Mouse (Mus musculus) adrenal gland, adult 18-20 months (tissue): ENCODE measurements at regions not wholly inside any gene's neighbourhood (a gene's known extent, or its start where the extent isn't known, plus 50 kb on each side); places are given as distances from the start of the nearest gene placed in this dataset.
"Not testable (repeated sequence)": the region's sequence is repeated elsewhere in the genome, so short reads cannot be mapped to it uniquely, and the experiment has no call there.

ENCODE experiments used
- DNase-seq, 2 experiments: peaks; one replicate each; pipeline ENCODE4 v3.0.0; 2021 to 2022; ENCODE audit warnings: low spot score in 2 of 2

DNA sequence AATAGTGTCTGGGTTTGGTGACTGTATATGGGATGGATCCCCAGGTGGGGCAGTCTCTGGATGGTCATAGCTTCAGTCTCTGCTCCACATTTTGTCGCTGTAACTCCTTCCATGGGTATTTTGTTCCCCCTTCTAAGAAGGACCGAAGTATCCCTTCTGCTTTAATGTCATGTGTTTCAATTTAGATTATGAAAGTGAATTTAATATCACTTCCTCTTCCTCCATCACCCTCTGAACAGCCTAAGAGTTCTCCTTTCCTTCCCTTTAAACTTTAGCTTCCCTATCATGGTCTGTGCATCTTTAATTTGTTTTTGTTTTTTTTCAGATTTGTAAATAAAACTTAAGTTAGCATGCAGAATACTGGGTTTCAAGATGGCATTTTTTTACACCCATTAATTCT is 211.0 kb upstream of the Phyhipl start:
- DNase-seq = no peak

DNA sequence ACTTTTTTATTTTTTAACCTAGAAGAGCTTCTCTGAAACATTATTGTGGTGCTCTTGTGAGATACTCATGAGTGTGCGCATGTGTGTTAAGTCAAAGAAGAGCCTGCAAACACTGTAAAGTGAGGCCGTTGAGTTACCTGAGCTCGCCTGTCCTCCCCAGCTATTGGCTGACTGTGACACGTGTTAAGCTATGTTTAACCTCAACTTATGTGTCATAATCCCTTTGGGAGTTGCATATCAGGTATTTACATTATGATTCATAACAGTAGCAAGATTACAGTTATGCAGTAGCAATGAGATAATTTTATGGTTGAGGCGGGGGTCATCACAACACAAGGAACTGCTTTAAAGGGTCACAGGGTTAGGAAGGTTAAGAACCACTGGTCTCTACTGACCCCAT is 208.9 kb upstream of the Phyhipl start:
- DNase-seq = no peak

DNA sequence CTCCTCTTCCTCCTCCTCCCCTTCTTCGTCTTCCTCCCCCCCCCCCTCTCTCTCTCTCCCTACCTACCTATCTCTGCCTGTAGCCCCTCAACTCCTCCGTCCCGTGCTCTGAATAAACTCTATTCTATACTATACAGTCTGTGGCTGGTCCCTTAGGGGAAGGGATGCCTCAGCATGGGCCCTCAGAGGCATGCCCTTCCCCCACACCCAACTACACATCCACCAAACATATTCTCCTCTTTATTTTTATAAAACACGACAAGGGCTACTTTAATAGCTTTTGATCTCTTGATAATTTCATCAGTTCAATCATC is 206.2 kb upstream of the Phyhipl start:
- no peak for DNase-seq

DNA sequence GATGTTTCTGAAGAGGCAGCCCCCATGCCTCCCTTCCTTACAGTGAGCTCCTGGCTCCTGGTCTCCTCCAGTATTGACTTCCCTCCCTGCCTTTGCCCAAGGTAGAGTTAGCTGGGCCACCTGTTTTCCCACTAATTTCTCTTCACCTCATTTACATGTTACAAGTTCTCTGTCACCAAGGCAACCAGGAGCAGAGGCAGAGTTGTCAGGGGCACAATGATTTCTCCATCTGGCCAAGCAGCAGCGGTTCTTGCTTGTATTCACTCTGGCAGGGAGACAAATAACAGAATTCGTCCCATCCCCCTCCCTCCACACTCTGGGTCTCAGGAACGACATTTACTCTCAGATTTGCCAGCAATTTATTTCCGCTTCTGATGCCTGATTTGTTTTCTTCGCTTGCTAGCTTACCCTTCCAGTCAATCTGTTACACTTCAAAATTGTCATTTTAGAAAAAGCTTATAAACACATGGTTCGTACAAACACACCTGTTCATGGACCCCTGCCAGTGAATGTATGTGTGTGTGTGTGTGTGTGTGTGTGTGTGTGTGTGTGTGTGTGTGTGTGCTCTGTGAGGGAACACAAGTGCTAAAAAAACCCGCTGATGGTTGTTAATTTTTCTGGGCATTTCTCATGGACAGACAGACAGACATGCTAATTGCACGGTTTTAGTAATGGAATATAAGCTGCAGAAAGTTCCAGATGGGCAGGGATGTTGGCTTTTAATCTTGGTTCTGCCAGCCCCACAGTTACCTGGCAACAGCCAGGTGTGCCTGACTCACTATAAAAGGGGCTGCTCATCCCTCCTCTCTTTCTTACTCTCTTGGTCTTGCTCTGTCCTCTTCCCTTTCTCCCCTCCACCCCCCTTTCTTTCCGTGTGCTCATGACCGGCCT is 205.6 kb upstream of the Phyhipl start:
- DNase-seq = no peak

DNA sequence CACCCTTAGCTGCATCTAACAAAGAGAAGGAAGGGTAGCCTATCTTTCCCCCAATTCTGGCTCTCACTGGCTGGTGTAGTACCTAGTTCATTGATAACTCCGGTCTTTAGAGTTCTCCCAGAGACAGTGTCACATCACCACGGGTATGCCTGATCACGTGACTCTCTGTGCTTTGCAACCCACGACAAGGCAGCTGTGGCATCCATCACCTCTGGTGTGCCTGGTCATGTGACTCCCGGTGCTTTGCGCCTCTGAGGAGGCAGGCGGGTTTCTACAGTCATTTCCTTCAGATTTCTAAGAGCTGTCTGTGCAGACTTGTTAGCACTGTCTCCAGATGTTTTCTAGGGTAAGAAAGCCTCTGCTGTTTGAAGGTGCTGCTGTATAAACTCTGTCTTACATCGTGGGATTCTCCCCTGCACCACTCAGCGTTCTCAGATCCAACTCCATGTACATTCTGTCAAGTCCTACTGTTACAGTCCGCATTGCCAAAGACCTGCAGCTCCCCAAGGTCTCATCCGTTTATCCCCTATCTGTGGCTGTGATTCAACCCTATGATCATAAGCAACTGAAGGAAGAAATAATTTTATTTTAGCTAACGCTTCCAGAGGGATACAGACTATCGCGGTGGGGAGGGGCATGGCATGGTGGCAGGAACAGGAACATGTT is 201.5 kb upstream of the Phyhipl start:
- no peak for DNase-seq

DNA sequence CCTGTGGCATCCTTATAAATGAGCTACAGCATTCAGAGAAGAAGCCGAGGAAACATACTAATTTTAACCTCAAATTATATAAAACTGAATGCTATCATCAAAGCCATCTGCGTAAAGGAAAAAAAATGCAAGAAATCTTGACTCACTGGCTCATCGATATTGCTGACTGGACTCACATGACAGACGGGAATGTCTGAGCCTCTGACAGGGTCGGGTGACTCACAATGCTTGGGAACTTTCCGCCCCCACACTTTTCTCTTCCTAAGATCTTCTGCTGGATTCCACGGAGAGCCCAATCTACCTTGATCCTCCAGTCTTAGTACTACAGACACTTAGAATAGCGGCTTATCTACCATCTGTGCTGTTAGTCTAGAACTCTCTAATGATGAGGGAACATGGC is 200.2 kb upstream of the Phyhipl start:
- no peak for DNase-seq

DNA sequence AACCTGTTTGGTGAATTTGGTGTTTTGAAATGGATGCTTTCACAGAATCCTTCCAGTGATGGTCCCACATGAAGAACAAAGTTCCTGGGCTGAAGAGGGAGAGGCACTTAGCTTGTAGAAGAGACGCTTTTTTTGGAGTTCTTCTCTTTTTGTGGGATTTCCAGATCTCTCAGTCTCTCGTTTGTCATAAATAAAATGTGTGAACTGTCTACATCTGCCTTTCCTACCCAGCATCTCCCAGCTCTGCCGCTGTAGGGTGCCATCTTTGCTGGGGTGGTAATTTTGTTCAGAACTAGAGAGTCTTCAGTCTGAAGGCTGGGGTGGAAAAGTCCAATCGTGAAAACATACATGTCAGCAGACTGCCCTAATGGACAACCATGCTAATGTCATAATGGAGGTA is 197.8 kb upstream of the Phyhipl start:
- no peak for DNase-seq

DNA sequence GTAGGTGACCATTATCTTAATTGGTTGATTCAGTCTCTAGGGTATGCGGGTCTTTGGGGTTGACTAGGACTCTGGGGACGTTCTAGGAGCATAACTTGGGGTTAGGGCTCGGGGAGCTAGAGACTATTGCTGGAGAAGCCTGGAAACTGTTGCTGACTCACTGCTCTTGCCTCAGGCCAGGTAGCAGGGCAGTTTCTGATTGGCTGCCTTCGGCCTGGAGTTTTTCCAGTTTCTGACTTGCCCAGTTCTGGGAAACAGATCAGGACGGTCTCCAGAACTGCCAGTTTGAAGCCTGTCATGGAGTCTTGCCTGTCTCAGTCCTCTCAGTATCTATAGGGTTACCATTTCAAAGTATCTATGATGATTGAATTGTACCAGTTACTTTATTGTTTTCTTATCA is 192.4 kb upstream of the Phyhipl start:
- DNase-seq = no peak

DNA sequence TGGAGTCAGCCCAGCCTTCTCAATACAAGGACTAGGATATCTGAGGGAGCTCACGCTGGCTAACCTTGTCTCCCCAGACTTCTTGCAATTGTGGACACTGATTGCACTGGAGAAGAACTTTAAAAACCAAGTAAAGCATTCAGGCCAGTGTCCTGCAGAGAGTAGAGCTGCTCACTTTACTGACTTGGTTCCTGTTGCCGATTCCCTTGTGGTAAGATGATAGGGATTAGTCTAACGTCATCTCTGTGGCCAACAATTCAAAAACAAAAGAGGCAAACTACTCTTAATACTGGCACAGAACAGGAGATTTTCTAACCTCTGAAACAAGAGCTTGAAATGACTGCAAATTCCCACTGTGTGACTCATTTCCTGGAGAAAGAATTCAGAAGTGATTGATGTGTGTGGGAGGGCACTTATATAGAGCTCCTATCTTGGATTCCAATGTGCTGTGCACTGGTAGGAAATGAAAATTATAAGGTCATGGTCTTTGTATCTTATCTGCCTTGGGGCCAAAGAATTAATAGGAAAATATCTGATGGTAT is 191.6 kb upstream of the Phyhipl start:
- DNase-seq = no peak

DNA sequence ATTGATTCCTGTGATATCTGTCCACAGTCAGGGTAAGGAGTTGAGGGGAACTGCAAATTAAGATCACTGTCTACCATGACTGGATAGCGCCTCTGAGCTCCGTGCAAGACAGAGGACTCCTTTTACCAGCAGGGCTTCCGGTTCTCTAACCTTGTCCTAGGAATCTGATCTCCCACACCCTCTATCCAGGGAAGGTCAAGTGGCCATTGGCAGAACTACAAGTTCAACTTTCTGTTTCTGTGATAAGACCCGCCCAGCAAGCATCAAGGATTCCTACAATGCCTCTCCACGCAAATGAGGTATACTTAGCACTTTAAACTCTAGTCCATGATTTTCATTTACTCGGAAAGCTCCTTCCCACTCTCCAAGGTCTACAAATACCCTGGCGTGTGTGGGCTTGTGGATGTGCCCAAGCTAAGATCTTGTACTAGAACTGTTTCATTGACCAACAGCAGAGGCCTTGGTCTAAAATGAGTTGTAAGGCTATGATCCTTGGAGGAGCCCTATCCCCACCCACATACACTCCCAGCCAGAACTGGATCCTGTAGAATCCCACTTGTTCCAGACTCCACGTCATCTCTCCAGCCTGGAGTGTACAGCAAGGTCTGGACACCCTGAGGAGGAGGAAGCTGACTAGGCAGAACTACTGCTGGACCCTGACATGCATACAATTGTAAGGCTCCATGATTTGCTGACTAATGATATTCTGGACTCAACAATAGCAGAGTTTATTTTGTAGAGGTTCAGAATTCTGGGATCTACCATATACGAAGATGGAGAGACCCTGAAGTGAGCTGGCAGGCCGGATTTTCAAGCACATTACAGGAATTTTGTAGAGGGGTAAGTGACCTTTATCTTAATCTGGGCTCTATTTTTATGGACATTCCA is 190.8 kb upstream of the Phyhipl start:
- no peak for DNase-seq

DNA sequence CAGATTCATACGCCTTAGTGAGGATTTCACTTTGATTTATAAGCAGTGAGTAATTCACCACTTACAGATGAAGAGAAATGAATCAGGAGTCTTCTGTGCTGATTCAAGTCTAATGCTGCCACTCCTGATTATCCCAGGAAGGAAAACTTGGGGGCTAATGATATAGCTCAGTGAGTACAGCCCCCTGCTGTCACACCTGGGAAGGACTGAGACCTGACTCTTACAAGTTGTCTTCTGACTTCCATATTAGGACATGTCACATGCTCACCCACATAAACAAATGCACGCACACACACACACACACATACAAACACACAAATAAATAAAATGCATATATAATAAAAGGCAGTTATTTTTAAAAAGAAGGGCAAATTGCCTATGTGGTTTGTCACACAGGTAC is 188.1 kb upstream of the Phyhipl start:
- no peak for DNase-seq

DNA sequence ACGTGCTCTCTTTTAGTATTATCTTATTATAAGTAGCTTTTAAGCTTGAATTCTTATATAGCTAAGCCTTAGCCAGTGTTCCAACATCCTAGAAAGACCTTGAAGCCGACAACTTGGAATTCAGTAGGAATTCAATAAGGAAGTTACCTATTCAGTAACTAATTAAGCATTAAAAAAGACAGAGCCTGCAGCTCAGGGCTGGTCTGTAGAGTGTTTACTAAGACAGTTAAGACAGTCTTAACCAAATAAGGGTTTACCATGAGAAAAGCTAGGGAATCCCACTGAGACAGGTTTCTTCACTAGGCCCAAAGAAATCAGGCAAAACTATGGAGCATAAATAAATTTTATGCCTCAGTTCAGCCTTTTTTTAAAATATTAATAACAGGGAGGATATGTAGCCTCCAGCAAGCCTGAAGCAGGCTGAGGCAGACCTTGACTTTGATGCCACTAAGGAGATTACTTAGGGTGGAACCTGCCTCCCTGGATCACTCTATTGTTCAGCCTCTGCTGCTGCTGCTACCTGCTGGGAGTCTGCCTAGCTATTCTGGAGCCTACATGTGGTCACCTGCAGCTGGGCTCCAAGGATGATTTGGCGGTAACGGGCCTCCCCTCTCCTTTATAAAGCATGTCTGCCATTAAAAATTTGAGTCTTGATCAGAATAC is 186.5 kb upstream of the Phyhipl start:
- no peak for DNase-seq

DNA sequence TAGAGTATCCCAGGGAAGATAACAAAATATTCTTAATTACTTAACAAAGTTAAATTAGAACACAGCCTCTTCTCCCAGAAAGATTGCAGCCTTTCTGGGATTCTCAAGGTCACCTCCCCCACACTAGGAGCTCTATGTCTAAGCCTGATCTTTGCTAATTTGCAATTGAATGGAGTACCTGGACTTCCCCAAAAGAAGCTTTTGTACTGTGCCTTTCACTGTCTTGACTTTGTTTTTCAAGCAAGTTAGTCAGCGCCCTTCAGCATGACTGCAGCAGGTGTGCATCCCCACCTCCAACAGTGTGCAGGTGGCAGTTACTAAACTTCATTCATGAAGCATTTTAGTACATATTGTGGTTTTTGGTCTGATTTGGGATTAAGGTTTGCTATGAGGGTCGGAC is 185.4 kb upstream of the Phyhipl start:
- DNase-seq = not testable (repeated sequence)

DNA sequence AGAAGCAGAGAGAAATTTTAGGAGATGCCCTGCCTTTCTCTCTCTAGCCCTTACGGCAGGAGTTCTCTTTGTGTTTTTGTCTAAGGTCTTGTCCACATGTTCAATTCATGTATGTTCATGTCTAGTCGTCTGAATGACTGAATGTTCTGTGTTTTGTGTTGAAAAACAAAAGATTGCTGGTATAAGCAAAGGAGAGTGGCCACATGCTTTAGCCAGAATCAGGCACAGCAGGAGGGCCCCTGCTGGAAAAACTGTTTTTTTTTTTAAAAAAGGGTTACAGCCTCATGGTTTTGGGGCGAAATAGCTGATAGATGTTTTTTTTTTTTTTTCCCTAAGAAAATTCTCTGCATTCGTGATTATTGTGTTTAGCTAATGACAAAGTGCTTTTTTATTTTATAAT is 182.4 kb upstream of the Phyhipl start:
- DNase-seq = no peak

DNA sequence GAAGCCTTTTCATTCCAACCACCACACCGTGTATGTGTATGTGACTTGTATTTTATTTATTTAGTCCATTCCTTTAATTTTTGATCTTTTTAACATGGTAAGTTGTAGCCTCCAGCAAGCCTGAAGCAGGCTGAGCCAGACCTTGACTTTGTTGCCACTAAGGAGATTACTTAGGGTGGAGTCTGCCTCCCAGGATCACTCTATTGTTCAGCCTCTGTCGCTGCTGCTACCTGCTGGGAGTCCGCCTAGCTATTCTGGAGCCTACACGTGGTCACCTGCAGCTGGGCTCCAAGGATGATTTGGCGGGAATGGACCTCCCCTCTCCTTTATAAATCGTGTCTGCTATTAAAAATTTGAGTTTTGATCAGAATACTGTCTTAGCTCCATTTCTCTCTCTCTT is 181.6 kb upstream of the Phyhipl start:
- no peak for DNase-seq

DNA sequence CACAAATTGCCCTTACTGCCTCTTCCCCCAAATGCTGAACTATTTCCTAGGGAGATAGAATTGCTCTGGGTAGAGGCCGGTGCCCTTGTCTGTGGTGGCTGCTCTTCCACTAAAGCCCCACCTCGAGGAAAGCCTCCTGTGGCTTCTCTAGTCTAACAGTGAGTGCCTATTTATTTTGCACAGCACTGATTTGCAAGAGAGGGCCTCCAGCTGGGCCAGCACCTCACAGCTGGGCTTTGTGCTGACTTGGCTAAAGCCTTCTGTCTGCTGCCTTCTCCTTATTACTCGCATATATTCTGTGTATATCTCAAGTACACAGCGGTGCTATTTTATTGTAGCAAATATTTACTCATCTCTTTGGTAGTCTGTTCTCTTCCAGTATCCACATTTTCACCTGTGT is 176.9 kb upstream of the Phyhipl start:
- DNase-seq = no peak

DNA sequence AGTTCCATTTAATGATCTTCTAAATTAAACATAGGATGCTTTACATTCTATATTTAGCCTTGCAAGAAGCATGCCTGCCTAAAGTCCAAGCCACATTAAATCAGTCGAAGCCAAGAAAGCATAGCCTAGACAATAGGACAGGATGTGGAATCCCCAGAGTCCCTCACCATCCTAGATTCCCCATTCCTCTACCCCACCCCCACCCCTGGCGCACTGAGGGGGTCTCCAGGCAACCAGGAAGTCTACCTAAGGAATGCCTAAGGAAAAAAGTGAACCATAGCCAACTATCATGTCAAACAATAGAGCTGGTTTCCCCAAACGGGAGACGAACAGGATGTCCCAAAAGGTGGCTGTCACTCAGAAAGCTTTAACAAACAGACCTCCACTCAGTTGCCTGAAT is 172.5 kb upstream of the Phyhipl start:
- no peak for DNase-seq

DNA sequence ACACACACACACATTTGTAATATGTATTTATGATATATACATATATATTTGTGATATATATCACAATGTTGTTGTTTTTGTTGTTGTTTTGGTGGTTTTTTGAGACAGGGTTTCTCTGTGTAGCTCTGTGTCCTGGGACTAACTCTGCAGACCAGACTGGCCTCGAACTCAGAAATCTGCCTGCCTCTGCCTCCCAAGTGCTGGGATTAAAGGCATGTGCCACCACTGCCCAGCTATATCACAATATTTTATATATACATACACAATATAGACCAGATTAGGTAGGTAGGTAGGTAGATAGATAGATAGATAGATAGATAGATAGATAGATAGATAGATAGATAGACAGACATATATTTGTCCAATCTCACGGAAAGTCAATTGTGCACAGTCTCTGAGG is 171.8 kb upstream of the Phyhipl start:
- DNase-seq = not testable (repeated sequence)

DNA sequence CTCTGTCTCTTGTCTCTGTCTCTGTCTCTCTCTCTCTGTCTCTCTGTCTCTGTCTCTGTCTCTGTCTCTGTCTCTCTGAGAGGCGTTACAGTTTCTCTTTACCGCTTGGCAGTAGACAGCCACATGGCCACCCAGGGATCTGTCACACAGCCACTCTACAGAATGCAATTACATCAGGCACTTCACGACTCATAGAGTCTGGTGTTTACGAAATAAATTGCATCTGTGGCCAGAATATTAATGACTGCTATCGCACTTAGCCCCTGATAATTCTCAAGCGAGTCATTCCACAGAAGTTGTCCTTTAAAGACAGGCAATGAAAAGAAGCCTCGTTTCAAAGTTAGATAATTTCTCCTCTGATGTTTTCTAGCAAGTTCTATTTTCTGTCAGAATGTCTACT is 170.9 kb upstream of the Phyhipl start:
- DNase-seq = no peak

DNA sequence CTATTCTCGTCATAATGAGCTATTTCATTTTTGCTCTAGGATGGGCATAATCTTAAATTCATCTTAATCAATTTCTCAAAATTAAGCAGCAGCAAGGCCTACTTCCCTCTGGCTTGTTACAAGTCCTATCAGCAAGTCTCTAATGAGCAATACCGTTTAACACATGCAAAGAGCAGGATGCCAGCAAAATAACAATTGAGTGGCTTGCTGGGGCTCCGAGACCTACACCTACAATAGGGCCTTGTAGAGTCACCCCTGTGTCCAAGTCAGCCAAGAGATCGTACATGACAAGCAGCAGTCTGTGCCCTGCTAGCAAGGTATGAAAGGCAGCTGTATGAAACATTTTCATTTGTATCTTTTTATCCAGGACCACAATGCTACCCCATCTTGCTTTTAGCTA is 169.7 kb upstream of the Phyhipl start:
- DNase-seq = no peak

DNA sequence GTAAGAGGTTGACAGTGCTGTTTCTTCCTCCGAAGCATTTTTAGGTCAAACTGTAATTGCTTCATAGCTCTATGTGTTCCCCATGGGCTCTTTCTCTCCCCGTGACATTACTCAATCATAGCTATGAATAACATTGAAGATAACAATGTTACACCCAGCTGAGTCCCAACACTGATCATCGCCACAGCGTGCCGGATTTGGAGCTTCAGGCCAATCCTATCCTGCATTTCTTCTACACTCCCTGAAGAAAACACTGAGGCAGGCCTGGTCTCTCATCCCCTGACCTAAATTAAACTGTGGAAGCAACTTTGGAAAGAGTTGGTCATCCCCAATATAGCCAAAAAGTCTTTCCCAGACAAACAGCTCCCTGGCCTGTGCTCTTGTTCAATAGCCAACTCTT is 168.7 kb upstream of the Phyhipl start:
- DNase-seq = no peak
